ENCODE assay signal across 20 mouse cellular contexts in the genomic region with DNA sequence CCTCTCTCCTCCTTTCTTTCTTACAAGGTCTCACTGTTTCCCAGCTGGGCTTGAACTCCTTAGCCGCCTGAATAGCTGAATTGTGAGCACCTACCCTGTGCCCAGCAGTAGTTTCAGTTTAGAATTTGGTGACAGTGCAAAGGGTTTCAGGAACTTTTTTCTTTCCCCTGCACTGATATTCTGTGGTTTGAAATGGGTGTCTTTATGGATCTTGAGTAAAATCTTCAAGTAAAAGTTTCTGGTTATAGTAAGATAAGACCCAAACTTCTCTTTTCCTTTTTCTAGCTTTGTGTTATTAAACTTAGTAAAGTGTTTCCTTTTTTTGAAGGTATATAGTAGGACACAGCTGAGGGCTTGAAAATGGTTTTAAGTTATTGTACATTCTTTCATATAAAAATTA. TPM values are rescaled to one million over a fixed set of nuclear protein-coding genes. Genes with fewer than 3 reads are reported as not detected.
A peak's percentile ranks its signal among the peaks of the same experiment; 100 is the strongest.
DNase-seq lines count a peak whose midpoint lies in the region; TF ChIP-seq lines count a peak whose summit lies in the region.
"Had no signal": no experiment of that assay in that cellular context is flagged by ENCODE, and none has a peak within 500 bp of the region (broad histone marks: within the 10 kb centered on the region; RNA-seq: fewer than 3 reads in every experiment).

No protein-coding gene starts in this region.

- H3K9ac ChIP-seq in MEL (ENCODE audit: control insufficient read depth, low read depth, low read length, poor library complexity, severe bottlenecking) = 0 out of 2 replicates have a peak overlapping the region, but pooled peaks have one; percentile 14
- H3K9ac ChIP-seq: embryonic facial prominence, embryonic 13.5 days; embryonic facial prominence, embryonic 15.5 days; forebrain, embryonic 12.5 days had no signal

- H3K4me3 ChIP-seq in gastrocnemius, adult 2 months = no peak overlapping the region
- H3K4me3 ChIP-seq in layer of hippocampus, adult 2 months = no peak overlapping the region
- H3K4me3 ChIP-seq in MEL (ENCODE audit: control insufficient read depth in 1 of 2, insufficient read depth in 1 of 2, low read depth in 2 of 2, low read length in 2 of 2) = peak overlapping the region in 1 of 2 experiments; percentile 6; a peak in 1 of 4 replicates
- no peak overlapping the region for H3K4me3 ChIP-seq in myocyte
- H3K4me3 ChIP-seq: embryonic facial prominence, embryonic 13.5 days; embryonic facial prominence, embryonic 15.5 days; erythroblast, embryonic 14.5 days; forebrain, embryonic 10.5 days; forebrain, embryonic 12.5 days had no signal

- intact Hi-C loops in gastrocnemius, adult 2 months (cut with DNase I) = no loop called here
- intact Hi-C loops in gastrocnemius, postnatal 36 days (cut with DNase I) = no loop called here

- peak overlapping the region; percentile 52 for H3K4me2 ChIP-seq in myocyte (ENCODE audit: low read depth)
- H3K4me2 ChIP-seq: embryonic facial prominence, embryonic 13.5 days; embryonic facial prominence, embryonic 15.5 days; forebrain, embryonic 12.5 days had no signal

- H3K27me3 ChIP-seq in MEL (ENCODE audit: control insufficient read depth in 1 of 2, insufficient read depth in 2 of 2, low read length in 2 of 2) (no peaks in the 10 kb centered on the region), myocyte (ENCODE audit: control insufficient read depth, insufficient read depth, insufficient read length) (no peaks in the 10 kb centered on the region)
- H3K27me3 ChIP-seq: embryonic facial prominence, embryonic 13.5 days; embryonic facial prominence, embryonic 15.5 days; forebrain, embryonic 12.5 days; Patski had no signal

- no peak for DNase-seq in gastrocnemius, adult 2 months
- DNase-seq in gastrocnemius, postnatal 36 days = no peak
- no peak for DNase-seq in layer of hippocampus, adult 2 months (ENCODE audit: low spot score in 2 of 2)
- DNase-seq in layer of hippocampus, postnatal 14 days (ENCODE audit: low spot score in 2 of 2) = no peak
- peak; percentile 68 for DNase-seq in MEL (ENCODE audit: low read depth, low spot score)
- DNase-seq in neural tube, embryonic 10.5 days (ENCODE audit: extremely low spot score, low spot score) = no peak
- no peak for DNase-seq in urinary bladder, postnatal 25 days (ENCODE audit: low spot score)

- no peak for TF ChIP-seq POLR2A in MEL (IDR thresholded peaks at IDR 0.05; ENCODE audit: control insufficient read depth in 1 of 2, insufficient read depth in 1 of 2, low read depth in 1 of 2, low read length in 2 of 2, poor library complexity in 1 of 2)
- no peak for TF ChIP-seq POLR2A in myocyte (IDR thresholded peaks at IDR 0.05; ENCODE audit: insufficient read length, low read depth)

- peaks cover 19 to 35% of the 10 kb centered on the region in 2 experiments for H3K4me1 ChIP-seq in MEL (ENCODE audit: control insufficient read depth in 1 of 2, insufficient read depth in 2 of 2, low read length in 2 of 2)
- H3K4me1 ChIP-seq: forebrain, embryonic 10.5 days had no signal

- H3K36me3 ChIP-seq in MEL (ENCODE audit: control insufficient read depth in 1 of 2, insufficient read depth in 2 of 2, low read length in 2 of 2) = peaks cover 4 to 37% of the 10 kb centered on the region in 2 experiments
- peaks cover 1% of the 10 kb centered on the region for H3K36me3 ChIP-seq in myocyte (ENCODE audit: control insufficient read depth, insufficient read depth)
- H3K36me3 ChIP-seq: embryonic facial prominence, embryonic 15.5 days; forebrain, embryonic 10.5 days; forebrain, embryonic 12.5 days had no signal

- TF ChIP-seq RAD21 in MEL (IDR thresholded peaks at IDR 0.05; ENCODE audit: low read depth, low read length) = no peak

- no peaks in the 10 kb centered on the region for H3K9me3 ChIP-seq in MEL (replicated peaks; ENCODE audit: insufficient read depth, low read length)
- H3K9me3 ChIP-seq: embryonic facial prominence, embryonic 13.5 days; embryonic facial prominence, embryonic 15.5 days; forebrain, embryonic 10.5 days; forebrain, embryonic 12.5 days; G1E had no signal

- no peak overlapping the region for H3ac ChIP-seq in myocyte (ENCODE audit: control insufficient read depth, insufficient read length)

- peak overlapping the region; percentile 71 for H3K27ac ChIP-seq in gastrocnemius, adult 2 months
- H3K27ac ChIP-seq in layer of hippocampus, adult 2 months = peak overlapping the region; percentile 44; the same call in 1 of the 2 replicates
- H3K27ac ChIP-seq in MEL (ENCODE audit: control insufficient read depth, low read depth, low read length) = peak overlapping the region; percentile 37; the same call in 1 of the 2 replicates
- H3K27ac ChIP-seq: embryonic facial prominence, embryonic 13.5 days; embryonic facial prominence, embryonic 15.5 days; forebrain, embryonic 10.5 days; forebrain, embryonic 12.5 days had no signal

- peak; percentile 41 to 72; a peak in 3 of 4 replicates for TF ChIP-seq EP300 in MEL (IDR thresholded peaks at IDR 0.05; ENCODE audit: low read depth in 1 of 2, low read length in 2 of 2)

- no peak for TF ChIP-seq CTCF in gastrocnemius, adult 2 months (IDR thresholded peaks at IDR 0.05)
- no peak for TF ChIP-seq CTCF in layer of hippocampus, adult 2 months (conservative IDR thresholded peaks at IDR 0.05)
- no peak for TF ChIP-seq CTCF in MEL (IDR thresholded peaks at IDR 0.05 in 2 of 3, conservative IDR thresholded peaks at IDR 0.05 in 1 of 3; ENCODE audit: control insufficient read depth in 1 of 3, insufficient read depth in 1 of 3, low read depth in 2 of 3, low read length in 3 of 3, poor library complexity in 1 of 3, severe bottlenecking in 1 of 3)

- H3K79me2 ChIP-seq in MEL (ENCODE audit: control insufficient read depth, insufficient read depth, low read length, poor library complexity) (peaks cover 29% of the 10 kb centered on the region), myocyte (ENCODE audit: control insufficient read depth, insufficient read depth) (peaks cover 95% of the 10 kb centered on the region)

TF ChIP-seq in MEL, 35 proteins besides CTCF, POLR2A, EP300 and RAD21 (continues in another document):
- no peak for TF ChIP-seq GABPA (IDR thresholded peaks at IDR 0.05; ENCODE audit: low read depth, low read length)
- peak; percentile 39; the same call in 1 of the 2 replicates for TF ChIP-seq SIN3A (IDR thresholded peaks at IDR 0.05; ENCODE audit: low read length)
- TF ChIP-seq SMC3 (IDR thresholded peaks at IDR 0.05; ENCODE audit: low read depth, low read length) = no peak
- no peak for TF ChIP-seq CHD1 (IDR thresholded peaks at IDR 0.05; ENCODE audit: low read depth, low read length)
- TF ChIP-seq USF1 (IDR thresholded peaks at IDR 0.05; ENCODE audit: low read depth, low read length) = no peak
- no peak for TF ChIP-seq NRF1 (IDR thresholded peaks at IDR 0.05; ENCODE audit: insufficient read depth, low read depth, low read length, poor library complexity, severe bottlenecking)
- TF ChIP-seq RCOR1 (IDR thresholded peaks at IDR 0.05; ENCODE audit: low read depth, low read length) = peak; percentile 86
- no peak for TF ChIP-seq MAFK (IDR thresholded peaks at IDR 0.05; ENCODE audit: borderline replicate concordance, low read depth, low read length)
- peak; percentile 30; the same call in 1 of the 2 replicates for TF ChIP-seq ZNF384 (IDR thresholded peaks at IDR 0.05; ENCODE audit: low read depth, low read length)
- TF ChIP-seq TCF12 (IDR thresholded peaks at IDR 0.05; ENCODE audit: low read depth, low read length) = peak; percentile 56
- 0 out of 2 replicates have a peak, but pooled peaks have one; percentile 28 for TF ChIP-seq GATA1 (IDR thresholded peaks at IDR 0.05; ENCODE audit: low read depth, low read length)
- no peak for TF ChIP-seq UBTF (IDR thresholded peaks at IDR 0.05; ENCODE audit: borderline replicate concordance, insufficient read depth, low read depth, low read length)

TF ChIP-seq in myocyte, 11 proteins besides CTCF, POLR2A, EP300 and RAD21:
- no peak for TF ChIP-seq REST (IDR thresholded peaks at IDR 0.05; ENCODE audit: insufficient read depth, insufficient read length)
- TF ChIP-seq TCF12 (IDR thresholded peaks at IDR 0.05; ENCODE audit: insufficient read depth, poor library complexity, severe bottlenecking) = no peak
- no peak for TF ChIP-seq SRF (IDR thresholded peaks at IDR 0.05; ENCODE audit: control insufficient read depth, insufficient read length, low read depth)
- TF ChIP-seq E2F4 (IDR thresholded peaks at IDR 0.05; ENCODE audit: insufficient read depth) = no peak
- TF ChIP-seq USF1 (IDR thresholded peaks at IDR 0.05; ENCODE audit: low read depth) = no peak

RNA-seq across cellular contexts. Expression of a gene that starts 26.5 kb away (rescaled TPM):
- total RNA-seq in gastrocnemius, adult 2 months (2021) = 10 to 100 TPM; 37.2 to 37.8 TPM
- total RNA-seq in gastrocnemius, postnatal 36 days (2021) = 10 to 100 TPM; 27.0 to 31.3 TPM
- 100 to 1,000 TPM; 122 to 124 TPM for total RNA-seq in layer of hippocampus, adult 2 months (2021)
- 100 to 1,000 TPM; 107 to 109 TPM for total RNA-seq in layer of hippocampus, postnatal 14 days (2021)
- total RNA-seq in MEL (2012; rRNA removed) = 34.3 and 35.6 TPM in 2 replicates
- polyA plus RNA-seq in MEL (2012; ENCODE audit: insufficient read depth in 1 of 2, insufficient read length in 2 of 2, low read depth in 1 of 2, low replicate concordance in 2 of 2, missing spikeins in 1 of 2) (10 to 100 TPM; 24.2 to 72.2 TPM), myocyte (2012; fragmentation: generic; extraction: Trizol) (16.1 TPM)

RNA-seq across cellular contexts. Expression of a gene that starts 58.7 kb away (rescaled TPM):
- total RNA-seq in gastrocnemius, adult 2 months (2021) = not detected
- not detected for total RNA-seq in gastrocnemius, postnatal 36 days (2021)
- not detected for total RNA-seq in layer of hippocampus, adult 2 months (2021)
- total RNA-seq in layer of hippocampus, postnatal 14 days (2021) = not detected
- total RNA-seq in MEL (2012; rRNA removed) = not detected in 2 replicates
- polyA plus RNA-seq in MEL (2012; ENCODE audit: insufficient read depth in 1 of 2, insufficient read length in 2 of 2, low read depth in 1 of 2, low replicate concordance in 2 of 2, missing spikeins in 1 of 2) = not detected
- 0.10 TPM for polyA plus RNA-seq in myocyte (2012; fragmentation: generic; extraction: Trizol)
- total RNA-seq: common myeloid progenitor, adult 5-6 weeks; G1E had no signal
- polyA plus RNA-seq: C2C12; embryonic facial prominence, embryonic 11.5 days; embryonic facial prominence, embryonic 15.5 days; erythroblast, embryonic 14.5 days; forebrain, embryonic 10.5 days; forebrain, embryonic 12.5 days; forebrain, embryonic 14.5 days; forebrain, embryonic 16.5 days; G1E had no signal
